8 mouse cellular contexts compared by ENCODE assay signal in the genomic region with DNA sequence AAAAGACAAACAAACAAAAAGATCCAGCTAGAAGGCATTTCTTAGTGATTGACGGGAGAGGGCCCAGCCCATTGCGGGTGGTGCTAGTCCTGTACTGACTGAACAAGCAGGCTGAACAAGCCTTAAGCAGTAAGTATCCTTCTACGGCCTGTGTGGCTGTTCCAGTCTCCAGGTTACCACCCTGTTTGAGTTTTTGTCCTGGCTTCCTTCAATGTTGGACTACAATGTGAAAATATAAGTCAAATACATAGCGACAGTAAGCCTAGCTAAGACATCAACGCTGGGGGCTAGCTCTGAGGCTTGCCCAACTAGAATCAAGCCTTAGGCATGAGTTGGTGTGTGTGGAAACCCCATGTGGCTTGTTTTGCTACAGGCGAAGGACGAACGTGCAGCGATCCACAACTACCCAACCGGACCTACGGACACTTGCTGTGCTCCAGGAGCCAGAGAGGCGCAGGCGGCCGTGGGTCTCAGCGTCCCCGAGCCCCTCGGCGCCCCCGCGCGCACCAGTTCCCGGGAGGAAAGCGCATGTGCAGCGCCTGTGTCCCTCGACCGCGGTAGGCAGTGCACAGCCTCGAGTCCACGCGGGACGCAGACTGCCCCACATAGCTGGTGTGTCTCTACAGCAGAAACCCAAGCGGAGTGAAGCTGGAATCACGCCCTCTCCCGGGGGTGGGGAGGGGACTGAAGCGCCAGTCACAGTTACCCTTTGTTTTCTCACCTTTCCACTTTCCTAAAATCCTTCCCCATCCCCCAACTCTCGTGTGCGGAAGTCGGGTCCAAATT. TPM values are rescaled to one million over a fixed set of nuclear protein-coding genes. Genes with fewer than 3 reads are reported as not detected.
DNase-seq lines count a peak whose midpoint lies in the region; ATAC-seq and TF ChIP-seq lines count a peak whose summit lies in the region.

No protein-coding gene starts in this region.

- no peak for TF ChIP-seq POLR2A in small intestine, adult 2 months (IDR thresholded peaks at IDR 0.05; ENCODE audit: low read depth, low read length)

- no peak for TF ChIP-seq CTCF in small intestine, adult 2 months (IDR thresholded peaks at IDR 0.05; ENCODE audit: extremely low read depth, insufficient read length, insufficient replicate concordance, low read depth, low read length)

- H3K9ac ChIP-seq in intestine, embryonic 16.5 days (ENCODE audit: low read depth, low read length) = peak overlapping the region; percentile 77
- H3K9ac ChIP-seq in limb, embryonic 12.5 days (replicated peaks) = peak overlapping the region; percentile 78

- ATAC-seq in intestine, embryonic 16.5 days = peak; percentile 95
- peak; percentile 84 for ATAC-seq in limb, embryonic 12.5 days (ENCODE audit: insufficient number of reproducible peaks, insufficient read depth, low FRiP score, low TSS enrichment, low read depth)

- DNase-seq in adrenal gland, adult (ENCODE audit: inconsistent age in 2 of 2, low spot score in 1 of 2) = peak; percentile 56 to 81
- DNase-seq in adrenal gland, adult 8-10 months = no peak
- peak; percentile 80 for DNase-seq in embryo, embryonic 11 days
- DNase-seq in gastrocnemius, postnatal 14 days = peak; percentile 41
- peak; percentile 75 for DNase-seq in midbrain, embryonic 10.5 days (ENCODE audit: low spot score)

- H3K9me3 ChIP-seq in intestine, embryonic 16.5 days (ENCODE audit: control insufficient read depth, low read length) = no peaks in the 10 kb centered on the region
- no peaks in the 10 kb centered on the region for H3K9me3 ChIP-seq in limb, embryonic 12.5 days
- H3K9me3 ChIP-seq in midbrain, embryonic 10.5 days (replicated peaks) = no peaks in the 10 kb centered on the region

- H3K27me3 ChIP-seq in intestine, embryonic 16.5 days (replicated peaks; ENCODE audit: control insufficient read depth, insufficient read depth, low read length) = no peaks in the 10 kb centered on the region
- no peaks in the 10 kb centered on the region; the same call in 1 of the 2 replicates for H3K27me3 ChIP-seq in limb, embryonic 12.5 days
- H3K27me3 ChIP-seq in midbrain, embryonic 10.5 days (ENCODE audit: low read depth, poor library complexity, severe bottlenecking) = peaks cover 17% of the 10 kb centered on the region
- no peaks in the 10 kb centered on the region for H3K27me3 ChIP-seq in small intestine, adult 2 months (ENCODE audit: control insufficient read depth, insufficient read depth, low read length)

- peak overlapping the region; percentile 59 for H3K4me3 ChIP-seq in intestine, embryonic 16.5 days (ENCODE audit: low read length)
- H3K4me3 ChIP-seq in limb, embryonic 12.5 days (replicated peaks) = peak overlapping the region; percentile 56
- H3K4me3 ChIP-seq in midbrain, embryonic 10.5 days = peak overlapping the region; percentile 70
- peak overlapping the region; percentile 70 for H3K4me3 ChIP-seq in small intestine, adult 2 months (ENCODE audit: low read depth, low read length)

- H3K36me3 ChIP-seq in intestine, embryonic 16.5 days (ENCODE audit: control insufficient read depth, insufficient read depth, low read length) = no peaks in the 10 kb centered on the region
- no peaks in the 10 kb centered on the region for H3K36me3 ChIP-seq in limb, embryonic 12.5 days
- H3K36me3 ChIP-seq in midbrain, embryonic 10.5 days = no peaks in the 10 kb centered on the region
- no peaks in the 10 kb centered on the region for H3K36me3 ChIP-seq in small intestine, adult 2 months (ENCODE audit: control insufficient read depth, insufficient read depth, low read length)

- intact Hi-C loops in gastrocnemius, postnatal 14 days (cut with DNase I; ENCODE audit: low total_unique reads) = no loop called here

- WGBS in intestine, embryonic 16.5 days = 1% methylated on average over 38 of the region's 38 CpGs
- WGBS in limb, embryonic 12.5 days = under 1% methylated on average over 38 of the region's 38 CpGs
- WGBS in midbrain, embryonic 10.5 days = 1% methylated on average over 38 of the region's 38 CpGs
- 1% methylated on average over 38 of the region's 38 CpGs for WGBS in small intestine, adult 2 months

- H3K4me2 ChIP-seq in intestine, embryonic 16.5 days (ENCODE audit: low read depth, low read length) = peak overlapping the region; percentile 98
- peak overlapping the region; percentile 91 for H3K4me2 ChIP-seq in limb, embryonic 12.5 days

- H3K27ac ChIP-seq in intestine, embryonic 16.5 days (ENCODE audit: low read length) = peak overlapping the region; percentile 60; the same call in 1 of the 2 replicates
- peak overlapping the region; percentile 93 for H3K27ac ChIP-seq in limb, embryonic 12.5 days
- peak overlapping the region; percentile 92 for H3K27ac ChIP-seq in midbrain, embryonic 10.5 days (replicated peaks)
- no peak overlapping the region for H3K27ac ChIP-seq in small intestine, adult 2 months (ENCODE audit: insufficient read depth, low read depth, low read length)

- H3K4me1 ChIP-seq in intestine, embryonic 16.5 days (ENCODE audit: control insufficient read depth, insufficient read depth, low read length) = no peaks in the 10 kb centered on the region
- peaks cover 9% of the 10 kb centered on the region for H3K4me1 ChIP-seq in limb, embryonic 12.5 days (replicated peaks)
- H3K4me1 ChIP-seq in midbrain, embryonic 10.5 days = peaks cover 14% of the 10 kb centered on the region
- H3K4me1 ChIP-seq in small intestine, adult 2 months (ENCODE audit: control insufficient read depth, insufficient read depth, insufficient read length, low read length) = peaks cover 2% of the 10 kb centered on the region; the same call in 1 of the 2 replicates

RNA-seq across cellular contexts. Expression of a gene that starts 8.5 kb away (rescaled TPM):
- total RNA-seq in adrenal gland, adult 8-10 months (2022) = 1 to 10 TPM in 2 of 4 experiments, under 1 TPM in 2; 0.44 to 2.3 (median 1.4) TPM
- total RNA-seq in gastrocnemius, postnatal 14 days (2021) = under 1 TPM in 1 of 2 experiments, not detected in 1; 0.25 TPM
- polyA plus RNA-seq in intestine, embryonic 16.5 days (2015; fragmentation: Nextera tagmentation; extraction: Ambion mirVana) = 42.9 and 48.5 TPM in 2 replicates
- polyA plus RNA-seq in limb, embryonic 12.5 days (2016; fragmentation: Nextera tagmentation; extraction: Ambion mirVana) = 72.7 and 84.1 TPM in 2 replicates
- 106 TPM in 2 replicates for polyA plus RNA-seq in midbrain, embryonic 10.5 days (2016; fragmentation: Nextera tagmentation; extraction: Ambion mirVana)
- 0.86 and 1.0 TPM in 2 replicates for polyA plus RNA-seq in small intestine, adult 2 months (2012; rRNA removed)

RNA-seq across cellular contexts. Expression of a gene that starts 15.2 kb away (rescaled TPM):
- 100 to 1,000 TPM; 181 to 335 (median 196) TPM for total RNA-seq in adrenal gland, adult 8-10 months (2022)
- total RNA-seq in gastrocnemius, postnatal 14 days (2021) = 10 to 100 TPM; 76.7 to 88.8 TPM
- 447 and 515 TPM in 2 replicates for polyA plus RNA-seq in intestine, embryonic 16.5 days (2015; fragmentation: Nextera tagmentation; extraction: Ambion mirVana)
- polyA plus RNA-seq in limb, embryonic 12.5 days (2016; fragmentation: Nextera tagmentation; extraction: Ambion mirVana) = 852 and 869 TPM in 2 replicates
- 876 and 930 TPM in 2 replicates for polyA plus RNA-seq in midbrain, embryonic 10.5 days (2016; fragmentation: Nextera tagmentation; extraction: Ambion mirVana)
- 8.4 and 22.4 TPM in 2 replicates for polyA plus RNA-seq in small intestine, adult 2 months (2012; rRNA removed)

Comparison
In these comparisons a context has a peak if more than half of its experiments do, and no peak if none do; other contexts are left out.
1. RNA of a gene that starts 8.5 kb away (polyA plus RNA-seq): 106 TPM in midbrain, embryonic 10.5 days, 72.7 to 84.1 TPM in limb, embryonic 12.5 days and 42.9 to 48.5 TPM in intestine, embryonic 16.5 days; 0.86 to 1.0 TPM in small intestine, adult 2 months; every median in the first group is over 10 times any median in the second.
2. RNA of a gene that starts 15.2 kb away (polyA plus RNA-seq): 876 to 930 TPM in midbrain, embryonic 10.5 days, 852 to 869 TPM in limb, embryonic 12.5 days and 447 to 515 TPM in intestine, embryonic 16.5 days; 8.4 to 22.4 TPM in small intestine, adult 2 months; every median in the first group is over 10 times any median in the second.
3. Peak in every context shown above with its lines, with median percentiles within 50 percentile points of each other: H3K4me3 ChIP-seq.